Mouse (Mus musculus): Measurements from ENCODE around the gene Atad2b. TPM values are rescaled to one million over a fixed set of nuclear protein-coding genes. Genes with fewer than 3 reads are reported as not detected.
A peak's percentile ranks its signal among the peaks of the same experiment; 100 is the strongest.
"Not testable (repeated sequence)": the region's sequence is repeated elsewhere in the genome, so short reads cannot be mapped to it uniquely, and the experiment has no call there.

The Atad2b gene
- total RNA-seq, 1 experiment from 2014 or later = 80.7 TPM

GRCm38 (mm10) chr12:4906951-4907906, 9.9 kb upstream of the Atad2b start, which contains the start of gene Ubxn2a:
Gene Ubxn2a, minus strand, starts transcription at chr12:4907705.
- ATAC-seq (ENCODE audit: extremely low read depth, insufficient number of reproducible peaks, low FRiP score, poor library complexity, severe bottlenecking) = peak; percentile 77

GRCm38 (mm10) chr12:4908391-4908790, 8.8 kb upstream of the Atad2b start:
- no peak for ATAC-seq (ENCODE audit: extremely low read depth, insufficient number of reproducible peaks, low FRiP score, poor library complexity, severe bottlenecking)

GRCm38 (mm10) chr12:4910496-4910895, 6.7 kb upstream of the Atad2b start:
- not testable (repeated sequence) for ATAC-seq (ENCODE audit: extremely low read depth, insufficient number of reproducible peaks, low FRiP score, poor library complexity, severe bottlenecking)

DNA sequence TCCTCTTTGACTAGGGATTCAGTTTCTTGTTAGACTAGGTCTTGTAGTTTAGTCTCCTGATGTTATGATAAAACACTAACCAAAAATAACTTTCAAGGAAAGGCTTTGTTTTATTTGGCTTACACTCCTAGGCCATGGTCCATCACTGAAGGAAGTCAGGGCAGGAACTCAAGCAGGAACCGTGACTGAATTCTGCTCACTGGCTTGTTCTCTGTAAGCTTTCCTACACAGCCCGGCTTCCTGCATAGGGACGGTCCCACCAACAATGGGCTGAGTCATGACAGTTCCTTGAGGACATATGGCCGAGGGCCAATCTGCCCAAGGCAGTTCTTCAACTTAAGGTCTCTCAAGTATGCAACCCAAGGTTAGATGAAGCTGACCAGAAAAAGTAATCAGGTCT, 5.4 kb upstream of the Atad2b start:
- ATAC-seq (ENCODE audit: extremely low read depth, insufficient number of reproducible peaks, low FRiP score, poor library complexity, severe bottlenecking) = no peak

GRCm38 (mm10) chr12:4914441-4914840, 2.7 kb upstream of the Atad2b start:
- ATAC-seq (ENCODE audit: extremely low read depth, insufficient number of reproducible peaks, low FRiP score, poor library complexity, severe bottlenecking) = no peak

GRCm38 (mm10) chr12:4914944-4915343, 2.2 kb upstream of the Atad2b start:
- no peak for ATAC-seq (ENCODE audit: extremely low read depth, insufficient number of reproducible peaks, low FRiP score, poor library complexity, severe bottlenecking)

- peak; percentile 60 for ATAC-seq (ENCODE audit: extremely low read depth, insufficient number of reproducible peaks, low FRiP score, poor library complexity, severe bottlenecking)
Measured at GRCm38 (mm10) chr12:4917805-4918591, 845 bp downstream of the Atad2b start.

GRCm38 (mm10) chr12:4928197-4928596, 11.0 kb downstream of the Atad2b start:
- ATAC-seq (ENCODE audit: extremely low read depth, insufficient number of reproducible peaks, low FRiP score, poor library complexity, severe bottlenecking) = no peak

GRCm38 (mm10) chr12:4930820-4931548, 13.8 kb downstream of the Atad2b start:
- no peak for ATAC-seq (ENCODE audit: extremely low read depth, insufficient number of reproducible peaks, low FRiP score, poor library complexity, severe bottlenecking)

GRCm38 (mm10) chr12:4952272-4952671, 35.1 kb downstream of the Atad2b start:
- ATAC-seq (ENCODE audit: extremely low read depth, insufficient number of reproducible peaks, low FRiP score, poor library complexity, severe bottlenecking) = no peak

GRCm38 (mm10) chr12:4953156-4953555, 36.0 kb downstream of the Atad2b start:
- ATAC-seq (ENCODE audit: extremely low read depth, insufficient number of reproducible peaks, low FRiP score, poor library complexity, severe bottlenecking) = no peak

DNA sequence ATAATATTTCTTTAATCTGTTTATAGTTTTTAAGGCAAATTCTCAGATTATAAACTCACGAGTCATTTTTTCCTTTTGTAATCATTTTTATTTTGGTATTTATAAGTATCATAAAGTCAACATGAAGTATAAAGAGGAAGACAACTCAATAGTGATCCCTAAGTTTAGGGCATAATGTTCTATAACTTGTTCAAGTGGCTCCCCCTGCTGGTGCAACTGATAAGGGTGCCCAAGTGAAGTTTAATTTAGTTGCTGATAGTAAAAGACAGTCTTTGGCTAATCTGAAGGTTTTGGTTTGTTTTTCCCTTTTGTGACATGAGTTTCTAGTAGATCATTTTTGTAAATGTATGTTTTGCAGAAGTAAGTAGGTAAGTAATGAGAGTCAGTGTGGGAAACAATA, 55.8 kb downstream of the Atad2b start:
- peak; percentile 66; the same call in 1 of the 2 replicates for ATAC-seq (ENCODE audit: extremely low read depth, insufficient number of reproducible peaks, low FRiP score, poor library complexity, severe bottlenecking)

DNA sequence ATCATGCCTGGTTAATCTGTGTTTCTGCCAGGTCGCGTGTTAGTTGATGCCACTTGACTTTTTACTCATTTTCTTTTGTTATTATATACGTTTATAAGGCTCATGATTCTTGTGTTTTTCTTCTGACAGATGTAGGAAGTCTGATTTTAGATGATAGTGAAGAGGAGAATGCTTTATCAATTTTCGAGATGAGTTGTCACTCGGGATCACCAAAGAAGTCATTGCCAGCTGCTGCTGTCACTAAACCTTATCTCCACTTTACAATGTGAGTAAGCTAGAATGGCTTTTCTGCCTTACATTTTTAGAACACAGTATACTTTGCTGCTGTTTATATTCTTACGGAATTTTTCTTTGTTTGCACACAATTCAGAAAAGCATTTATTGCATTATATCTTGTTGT, 61.2 kb downstream of the Atad2b start:
- ATAC-seq (ENCODE audit: extremely low read depth, insufficient number of reproducible peaks, low FRiP score, poor library complexity, severe bottlenecking) = no peak

GRCm38 (mm10) chr12:4996981-4997380, 79.8 kb downstream of the Atad2b start:
- ATAC-seq (ENCODE audit: extremely low read depth, insufficient number of reproducible peaks, low FRiP score, poor library complexity, severe bottlenecking) = no peak

DNA sequence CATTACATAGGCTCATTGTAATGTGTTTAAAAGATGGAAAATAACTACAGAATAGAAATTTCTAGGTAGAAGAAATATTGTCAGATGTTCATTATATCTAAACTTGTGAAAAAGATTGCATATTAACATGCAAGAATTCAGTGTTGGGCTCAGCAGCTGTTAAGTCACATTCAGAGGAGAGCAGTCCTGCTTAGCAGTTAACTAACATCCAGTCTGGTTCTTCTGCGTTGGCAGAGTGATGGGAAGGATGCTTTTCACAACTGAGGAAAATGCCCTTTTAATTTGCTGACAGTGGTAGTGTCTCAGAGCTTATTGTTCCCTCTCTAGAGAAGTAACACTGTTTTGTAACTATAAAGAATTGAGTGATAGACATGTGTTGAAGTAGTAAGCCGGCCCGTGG, 88.2 kb downstream of the Atad2b start:
- no peak for ATAC-seq (ENCODE audit: extremely low read depth, insufficient number of reproducible peaks, low FRiP score, poor library complexity, severe bottlenecking)

- not testable (repeated sequence) for ATAC-seq (ENCODE audit: extremely low read depth, insufficient number of reproducible peaks, low FRiP score, poor library complexity, severe bottlenecking)
Measured at GRCm38 (mm10) chr12:5005776-5006175, 88.6 kb downstream of the Atad2b start.

DNA sequence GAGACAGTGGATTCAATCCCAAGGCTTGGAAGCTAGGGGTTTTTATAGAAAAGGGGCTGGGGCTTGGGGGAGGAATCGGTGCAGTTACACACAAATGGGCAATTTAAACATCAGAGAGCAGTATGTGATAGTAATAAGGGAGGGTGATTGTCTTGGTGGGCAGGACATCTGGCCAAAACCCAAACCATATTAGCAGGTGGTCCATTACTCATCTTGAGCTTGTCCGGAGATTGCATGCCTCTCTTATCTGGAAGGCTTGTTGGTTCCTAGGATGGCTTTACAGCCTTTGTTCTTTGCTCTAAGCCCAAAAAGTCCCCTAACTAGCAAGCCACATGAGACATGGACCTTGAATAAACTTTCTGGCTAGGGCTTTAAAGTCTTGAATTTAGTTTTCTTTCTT, 91.5 kb downstream of the Atad2b start:
- ATAC-seq (ENCODE audit: extremely low read depth, insufficient number of reproducible peaks, low FRiP score, poor library complexity, severe bottlenecking) = not testable (repeated sequence)

DNA sequence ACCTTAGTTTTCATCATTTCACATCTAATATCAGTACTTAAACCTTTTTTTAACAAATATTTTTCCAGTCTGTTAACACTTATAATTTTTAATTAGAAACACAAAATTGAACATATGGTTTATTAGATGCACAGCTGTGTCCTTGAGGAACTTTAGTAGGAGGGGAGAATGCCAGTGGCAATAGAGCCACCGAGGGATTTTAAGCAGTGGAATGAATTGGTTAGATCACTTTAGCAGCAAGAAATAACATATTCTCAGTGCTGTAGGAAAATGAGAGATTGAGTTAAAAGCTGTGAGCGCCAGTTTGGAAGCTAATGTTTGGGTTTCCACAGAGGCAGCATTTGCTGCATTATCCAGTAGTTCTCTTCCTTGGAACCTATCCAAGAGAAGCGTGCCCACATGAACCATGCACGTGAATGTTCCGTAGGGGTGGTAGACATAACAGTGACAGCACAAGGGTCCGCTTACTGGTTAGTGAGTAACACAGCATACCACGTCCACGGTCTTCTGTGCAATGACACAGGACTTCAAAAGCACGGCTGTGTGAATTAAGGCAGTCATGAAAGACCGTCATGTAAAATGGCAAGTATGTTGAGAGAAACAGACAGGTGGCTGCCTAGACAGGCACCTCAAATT, 108.2 kb downstream of the Atad2b start:
- ATAC-seq (ENCODE audit: extremely low read depth, insufficient number of reproducible peaks, low FRiP score, poor library complexity, severe bottlenecking) = no peak

- no peak for ATAC-seq (ENCODE audit: extremely low read depth, insufficient number of reproducible peaks, low FRiP score, poor library complexity, severe bottlenecking)
Measured at GRCm38 (mm10) chr12:5029035-5029434, 111.9 kb downstream of the Atad2b start.
